Mouse (Mus musculus) kidney, postnatal 0 days (tissue): Measurements from ENCODE around the gene Mslnl. TPM values are rescaled to one million over a fixed set of nuclear protein-coding genes. Genes with fewer than 3 reads are reported as not detected.

Experiments used
- ATAC-seq: fragments of 200-750 bp; cut with Nextera tagmentation; replicated peaks from 2 replicates; pipeline ENCODE4 v1.8.0; 2017; ENCODE audit warnings: low read depth, moderate number of reproducible peaks, moderate TSS enrichment, moderate library complexity; ENCODE audit not compliant: low FRiP score
- DNase-seq: peaks from one replicate; pipeline ENCODE4 v3.0.0-alpha.2; 2016; ENCODE audit warnings: low spot score
- H3K27ac ChIP-seq: fragments of 300-500 bp; sonication (generic); 2 replicates; pipeline ENCODE4 v1.5.1; 2014; ENCODE audit warnings: mild to moderate bottlenecking
- H3K27me3 ChIP-seq: fragments of 300-500 bp; sonication (generic); 2 replicates; pipeline ENCODE4 v1.6.1; 2014; ENCODE audit warnings: low read length, mixed read lengths; ENCODE audit not compliant: insufficient read depth
- H3K36me3 ChIP-seq: fragments of 300-500 bp; sonication (generic); 2 replicates; pipeline ENCODE4 v1.6.1; 2014; ENCODE audit warnings: low read length, mixed read lengths; ENCODE audit not compliant: insufficient read depth
- H3K4me1 ChIP-seq: fragments of 300-500 bp; sonication (generic); replicated peaks from 2 replicates; pipeline ENCODE4 v1.6.1; 2014; ENCODE audit warnings: antibody characterized with exemption, low read length, mixed read lengths; ENCODE audit not compliant: insufficient read depth
- H3K4me2 ChIP-seq: fragments of 300-500 bp; sonication (generic); 2 replicates; pipeline ENCODE4 v1.6.1; 2014; ENCODE audit warnings: mild to moderate bottlenecking, low read length, moderate library complexity, mixed read lengths
- H3K4me3 ChIP-seq: fragments of 300-500 bp; sonication (generic); replicated peaks from 2 replicates; pipeline ENCODE4 v1.5.1; 2014; ENCODE audit warnings: low read depth, low read length
- H3K9ac ChIP-seq: fragments of 300-500 bp; sonication (generic); 2 replicates; pipeline ENCODE4 v1.6.1; 2014; ENCODE audit warnings: low read depth, low read length
- H3K9me3 ChIP-seq: fragments of 300-500 bp; sonication (generic); replicated peaks from 2 replicates; pipeline ENCODE4 v1.6.1; 2016; ENCODE audit warnings: low read length, inconsistent platforms, mixed read lengths
- CTCF ChIP-seq: IDR thresholded peaks from 2 replicates; pipeline ENCODE4 v1.5.1; 2016; ENCODE audit warnings: antibody characterized with exemption, low read depth, mild to moderate bottlenecking, moderate library complexity
- WGBS: fragments of 180-500 bp; shearing (Covaris S2); extraction: QIAGEN DNeasy Blood & Tissue Kit; methylation state at CpG from one replicate; pipeline ENCODE4 v1.1.7; 2014; 5-methylcytosine and 5-hydroxymethylcytosine counted together
- polyA plus RNA-seq: library from polyadenylated mRNA; unstranded; fragments of >200 nt; fragmentation: Nextera tagmentation; extraction: Ambion mirVana; gene quantifications from 2 replicates; pipeline ENCODE4 v1.2.1, GENCODE M21; 2015

Gene Mslnl
- polyA plus RNA-seq, 1 experiment from 2014 or later: not detected

DNA sequence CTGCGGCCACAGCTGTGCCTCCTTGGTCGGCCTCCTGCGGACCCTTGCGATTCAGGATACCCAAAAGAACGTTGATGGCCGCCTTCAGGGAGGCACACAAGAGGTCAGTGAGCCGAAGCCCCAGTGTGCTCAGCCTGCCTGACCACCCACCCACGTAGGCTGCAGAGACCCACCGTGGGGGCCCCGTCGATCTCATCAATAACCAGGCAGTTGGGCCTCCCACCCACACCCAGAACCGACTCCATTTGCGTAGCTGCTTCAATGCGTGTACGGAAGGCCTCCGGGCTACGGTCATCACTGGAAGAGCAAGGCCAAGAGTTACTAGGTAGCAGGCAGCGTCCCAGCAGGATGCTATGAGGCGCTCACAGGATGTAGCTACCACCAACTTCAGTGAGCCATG is 12.4 kb upstream of the Mslnl start:
- Histone ChIP-seq H3K9ac (no peak overlapping the region), H3K27ac (no peak overlapping the region), H3K4me1 (peaks cover 14% of the 10 kb centered on the region), H3K36me3 (0 out of 2 replicates have a peak, but pooled peaks cover 4% of the 10 kb centered on the region), H3K9me3 (no peaks in the 10 kb centered on the region), H3K27me3 (no peaks in the 10 kb centered on the region), H3K4me2 (no peak overlapping the region), H3K4me3 (no peak overlapping the region)
- no peak for TF ChIP-seq CTCF
- no peak for DNase-seq
- no peak for ATAC-seq
- WGBS: 96% methylated on average over 19 of the region's 19 CpGs

DNA sequence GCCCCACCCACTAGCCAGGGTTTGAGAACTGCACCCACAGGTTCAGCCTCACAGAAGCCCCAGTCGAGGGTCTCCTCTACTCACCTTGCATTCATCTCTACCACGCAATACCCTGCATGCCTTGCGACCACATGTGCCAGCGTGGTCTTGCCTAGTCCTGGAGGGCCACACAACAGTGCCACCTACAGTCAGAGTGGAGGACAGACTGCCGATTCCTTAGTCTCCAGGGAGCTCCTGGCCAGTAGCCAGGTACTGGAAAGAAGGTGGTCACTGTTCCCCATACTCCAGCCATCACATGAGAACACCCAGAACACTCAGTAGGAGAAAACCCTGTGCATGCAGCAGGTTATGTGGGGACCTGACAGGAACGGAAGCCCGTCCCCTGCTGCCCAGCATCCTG is 11.9 kb upstream of the Mslnl start:
- Histone ChIP-seq H3K4me3 (no peak overlapping the region), H3K9me3 (no peaks in the 10 kb centered on the region), H3K4me1 (peaks cover 17% of the 10 kb centered on the region), H3K27me3 (no peaks in the 10 kb centered on the region), H3K4me2 (no peak overlapping the region), H3K27ac (no peak overlapping the region), H3K36me3 (0 out of 2 replicates have a peak, but pooled peaks cover 4% of the 10 kb centered on the region), H3K9ac (no peak overlapping the region)
- ATAC-seq: no peak
- WGBS: 82% methylated on average over 7 of the region's 7 CpGs
- TF ChIP-seq CTCF: peak; percentile 42; the same call in 1 of the 2 replicates
- DNase-seq: no peak

DNA sequence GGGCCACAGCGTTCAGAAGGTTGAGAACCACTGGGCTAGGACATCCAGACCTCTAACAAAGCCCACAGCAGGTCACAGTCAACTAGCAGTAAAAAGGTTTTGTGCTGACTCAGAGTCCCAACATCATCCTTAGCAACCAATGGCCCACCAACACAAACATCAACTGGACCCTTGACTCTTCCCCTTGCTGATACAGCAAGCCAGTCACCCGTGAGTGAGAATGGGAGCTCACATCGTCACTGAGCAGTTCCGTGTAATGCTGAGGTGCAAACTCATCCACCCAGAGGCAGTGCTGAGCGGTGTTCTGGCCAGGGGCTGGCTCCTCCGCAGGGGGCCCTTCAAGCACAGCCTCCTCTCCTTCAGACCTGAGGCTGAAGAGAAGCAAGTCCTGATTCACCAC is 10.6 kb upstream of the Mslnl start:
- Histone ChIP-seq H3K27me3 (no peaks in the 10 kb centered on the region), H3K9me3 (no peaks in the 10 kb centered on the region), H3K4me3 (no peak overlapping the region), H3K4me2 (no peak overlapping the region), H3K4me1 (peaks cover 17% of the 10 kb centered on the region), H3K36me3 (0 out of 2 replicates have a peak, but pooled peaks cover 4% of the 10 kb centered on the region), H3K9ac (no peak overlapping the region), H3K27ac (no peak overlapping the region)
- ATAC-seq: no peak
- no peak for DNase-seq
- TF ChIP-seq CTCF: no peak
- WGBS: 85% methylated on average over 6 of the region's 6 CpGs

DNA sequence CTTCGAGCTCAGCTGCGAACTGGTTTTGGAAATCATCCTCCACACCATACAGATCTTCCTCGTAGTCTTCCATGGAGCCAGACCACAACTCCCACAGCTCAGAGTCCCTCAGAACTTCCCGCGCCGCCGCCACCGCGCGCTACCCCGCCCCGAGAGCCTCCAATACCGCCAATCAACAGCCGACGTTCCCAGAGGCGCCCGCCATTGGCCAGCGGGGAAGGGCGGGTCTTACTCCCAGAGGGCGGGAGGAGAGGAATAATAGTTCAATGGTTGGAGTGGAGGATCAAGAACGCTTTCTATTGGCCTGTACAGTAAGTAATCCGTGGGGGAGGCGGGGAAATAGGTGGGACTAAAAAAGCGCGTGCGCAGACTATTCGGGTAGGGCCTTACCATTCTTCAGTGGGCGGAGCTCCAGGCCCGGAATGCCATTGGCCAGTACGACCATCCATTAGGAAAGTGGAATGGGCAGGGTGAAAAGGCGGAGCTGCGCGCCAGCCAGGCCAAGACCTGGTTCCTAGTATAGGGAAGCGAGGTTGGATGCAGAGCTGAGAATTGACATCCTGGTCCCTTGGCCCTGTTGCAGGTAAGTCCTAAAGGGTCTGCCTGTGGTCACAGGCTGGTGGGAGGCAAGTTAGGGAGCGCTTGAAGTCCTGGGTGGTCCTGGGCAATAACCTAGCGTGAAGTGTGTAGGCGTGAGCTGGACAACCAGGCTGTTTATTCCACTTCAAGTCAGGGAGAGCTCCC is 8.4 kb upstream of the Mslnl start, which contains the start of the genes Chtf18 and Rpusd1:
TSS of gene Chtf18 (minus strand) at position 155 of the 744 bp plus-strand sequence.
TSS of gene Rpusd1 (plus strand) at position 406 of the 744 bp plus-strand sequence.
- no peak for TF ChIP-seq CTCF
- no peaks in the 10 kb centered on the region for H3K9me3 ChIP-seq
- peak within 1 kb of the TSS; percentile 91 for H3K4me2 ChIP-seq
- H3K4me3 ChIP-seq: peak within 1 kb of the TSS; percentile 51
- H3K9ac ChIP-seq: peak within 1 kb of the TSS; percentile 83
- 0 out of 2 replicates have a peak, but pooled peaks cover 3% of the 10 kb centered on the region for H3K36me3 ChIP-seq
- peak; percentile 100 for DNase-seq
- peak; percentile 98 for ATAC-seq
- H3K27me3 ChIP-seq: no peaks in the 10 kb centered on the region
- under 1% methylated on average over 37 of the region's 37 CpGs for WGBS
- H3K27ac ChIP-seq: peak within 1 kb of the TSS; percentile 57
- H3K4me1 ChIP-seq: peaks cover 17% of the 10 kb centered on the region

DNA sequence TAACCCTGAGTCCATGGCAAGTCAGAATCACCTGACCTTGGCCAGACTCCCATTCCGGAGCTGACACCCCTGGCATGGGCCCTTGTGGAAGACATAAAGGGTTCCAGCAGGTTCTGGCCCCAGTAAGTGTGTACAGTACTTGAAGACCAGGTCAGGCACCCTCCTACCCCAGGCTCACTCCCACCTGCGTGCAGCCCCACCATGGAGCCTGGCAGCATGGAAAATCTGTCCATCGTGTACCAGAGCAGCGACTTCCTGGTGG is 7.9 kb upstream of the Mslnl start:
- no peaks in the 10 kb centered on the region for H3K9me3 ChIP-seq
- WGBS: 16% methylated on average over 4 of the region's 4 CpGs
- 0 out of 2 replicates have a peak, but pooled peaks cover 3% of the 10 kb centered on the region for H3K36me3 ChIP-seq
- TF ChIP-seq CTCF: no peak
- DNase-seq (no peak), ATAC-seq (no peak)
- H3K27ac ChIP-seq: peak overlapping the region; percentile 57
- peak overlapping the region; percentile 80 for H3K4me2 ChIP-seq
- H3K27me3 ChIP-seq: no peaks in the 10 kb centered on the region
- peak overlapping the region; percentile 83 for H3K9ac ChIP-seq
- H3K4me1 ChIP-seq: peaks cover 17% of the 10 kb centered on the region
- H3K4me3 ChIP-seq: peak overlapping the region; percentile 51

DNA sequence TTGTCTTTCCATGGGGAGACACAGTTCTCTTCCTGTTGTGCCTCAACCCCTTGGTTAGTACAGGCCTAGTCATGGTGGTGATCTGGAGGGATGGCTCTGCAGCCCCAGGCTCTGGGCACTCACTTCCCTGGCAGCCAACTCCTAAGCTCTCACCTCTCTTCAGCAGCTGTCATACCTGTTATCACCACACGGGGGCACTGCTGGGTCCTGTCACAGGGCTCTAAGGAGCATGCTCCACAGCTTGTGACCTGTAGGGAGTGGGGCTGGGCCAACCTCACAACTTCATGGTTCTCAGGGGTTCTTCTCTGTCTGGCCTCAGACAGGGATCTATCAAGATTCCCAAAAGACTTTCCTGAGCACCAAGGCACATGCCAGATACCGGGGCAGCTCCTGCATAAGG is 3.8 kb upstream of the Mslnl start:
- H3K9me3 ChIP-seq: no peaks in the 10 kb centered on the region
- H3K9ac ChIP-seq: no peak overlapping the region
- H3K36me3 ChIP-seq: 0 out of 2 replicates have a peak, but pooled peaks cover 3% of the 10 kb centered on the region
- TF ChIP-seq CTCF: peak; percentile 97
- peaks cover 10% of the 10 kb centered on the region for H3K4me1 ChIP-seq
- H3K27ac ChIP-seq: no peak overlapping the region
- 21% methylated on average over 2 of the region's 2 CpGs for WGBS
- no peak overlapping the region for H3K4me3 ChIP-seq
- H3K4me2 ChIP-seq: no peak overlapping the region
- DNase-seq (peak; percentile 84), ATAC-seq (no peak)
- H3K27me3 ChIP-seq: no peaks in the 10 kb centered on the region
